Mouse (Mus musculus) kidney, embryonic 14.5 days (tissue): Measurements from ENCODE around the gene Spns3. TPM values are rescaled to one million over a fixed set of nuclear protein-coding genes. Genes with fewer than 3 reads are reported as not detected.

Experiments
- ATAC-seq: fragments of 200-750 bp; cut with Nextera tagmentation; 2 replicates; pipeline ENCODE4 v1.8.0; 2017; ENCODE audit warnings: moderate number of reproducible peaks, mild to moderate bottlenecking, moderate TSS enrichment, moderate library complexity; ENCODE audit not compliant: low FRiP score, low TSS enrichment
- H3K27ac ChIP-seq: fragments of 300-500 bp; sonication (generic); 2 replicates; pipeline ENCODE4 v1.5.1; 2014; ENCODE audit warnings: low read depth, mild to moderate bottlenecking, low read length, moderate library complexity, mixed read lengths
- H3K27me3 ChIP-seq: fragments of 300-500 bp; sonication (generic); 2 replicates; pipeline ENCODE4 v1.6.1; 2014; ENCODE audit warnings: mild to moderate bottlenecking, low read length; ENCODE audit not compliant: control insufficient read depth, insufficient read depth
- H3K36me3 ChIP-seq: fragments of 300-500 bp; sonication (generic); 2 replicates; pipeline ENCODE4 v1.6.1; 2014; ENCODE audit warnings: low read length, mixed read lengths; ENCODE audit not compliant: control insufficient read depth, insufficient read depth
- H3K4me1 ChIP-seq: fragments of 300-500 bp; sonication (generic); 2 replicates; pipeline ENCODE4 v1.6.1; 2014; ENCODE audit warnings: low read length, mixed read lengths; ENCODE audit not compliant: control insufficient read depth, insufficient read depth
- H3K4me2 ChIP-seq: fragments of 300-500 bp; sonication (generic); replicated peaks from 2 replicates; pipeline ENCODE4 v1.6.1; 2014; ENCODE audit warnings: low read depth, mild to moderate bottlenecking, low read length
- H3K4me3 ChIP-seq: fragments of 300-500 bp; sonication (generic); 2 replicates; pipeline ENCODE4 v1.5.1; 2014; ENCODE audit warnings: mild to moderate bottlenecking, low read length
- H3K9ac ChIP-seq: fragments of 300-500 bp; sonication (generic); 2 replicates; pipeline ENCODE4 v1.6.1; 2014; ENCODE audit warnings: low read depth, mild to moderate bottlenecking, low read length, moderate library complexity
- H3K9me3 ChIP-seq: fragments of 300-500 bp; sonication (generic); 2 replicates; pipeline ENCODE4 v1.6.1; 2016; ENCODE audit warnings: low read length; ENCODE audit not compliant: control insufficient read depth
- WGBS: fragments of 180-500 bp; shearing (Covaris S2); extraction: QIAGEN DNeasy Blood & Tissue Kit; methylation state at CpG from one replicate; pipeline ENCODE4 v1.1.7; 2014; 5-methylcytosine and 5-hydroxymethylcytosine counted together
- polyA plus RNA-seq: library from polyadenylated mRNA; unstranded; fragments of >200 nt; fragmentation: Nextera tagmentation; extraction: Ambion mirVana; gene quantifications from 2 replicates; pipeline ENCODE4 v1.2.1, GENCODE M21; 2014

Gene Spns3
- polyA plus RNA-seq, 1 experiment from 2014 or later, result 0.20 TPM

GRCm38 (mm10) chr11:72566304-72566703, 16.0 kb upstream of the Spns3 start:
- Histone ChIP-seq H3K4me1 (peaks cover 8% of the 10 kb centered on the region; the same call in 1 of the 2 replicates), H3K4me3 (no peak overlapping the region), H3K36me3 (no peaks in the 10 kb centered on the region), H3K9me3 (no peaks in the 10 kb centered on the region), H3K9ac (no peak overlapping the region), H3K27ac (no peak overlapping the region), H3K4me2 (no peak overlapping the region), H3K27me3 (no peaks in the 10 kb centered on the region)
- no peak for ATAC-seq
- 69% methylated on average over 7 of the region's 7 CpGs for WGBS

- peaks cover 4% of the 10 kb centered on the region; the same call in 1 of the 2 replicates for H3K4me1 ChIP-seq
Observed at GRCm38 (mm10) chr11:72564232-72564807, 14.0 kb upstream of the Spns3 start.

GRCm38 (mm10) chr11:72560661-72561060, 10.4 kb upstream of the Spns3 start:
- no peaks in the 10 kb centered on the region for H3K9me3 ChIP-seq
- H3K4me2 ChIP-seq, result no peak overlapping the region
- no peak overlapping the region for H3K27ac ChIP-seq
- no peaks in the 10 kb centered on the region for H3K27me3 ChIP-seq
- H3K4me3 ChIP-seq, result no peak overlapping the region
- no peaks in the 10 kb centered on the region for H3K4me1 ChIP-seq
- H3K36me3 ChIP-seq, result no peaks in the 10 kb centered on the region
- H3K9ac ChIP-seq, result no peak overlapping the region
- 50% methylated on average over 3 of the region's 3 CpGs for WGBS
- ATAC-seq, result no peak

More at GRCm38 (mm10) chr11:72564232-72564807, 14.0 kb upstream of the Spns3 start:
- Histone ChIP-seq H3K4me3 (no peak overlapping the region), H3K27ac (no peak overlapping the region), H3K9ac (no peak overlapping the region), H3K4me2 (no peak overlapping the region), H3K27me3 (no peaks in the 10 kb centered on the region), H3K9me3 (no peaks in the 10 kb centered on the region), H3K36me3 (no peaks in the 10 kb centered on the region)
- WGBS, result 26% methylated on average over 6 of the region's 6 CpGs
- peak; percentile 33; the same call in 1 of the 2 replicates for ATAC-seq

GRCm38 (mm10) chr11:72558155-72558554, 7.8 kb upstream of the Spns3 start:
- 66% methylated on average over 5 of the region's 5 CpGs for WGBS
- H3K9me3 ChIP-seq, result no peaks in the 10 kb centered on the region
- no peaks in the 10 kb centered on the region for H3K27me3 ChIP-seq
- no peaks in the 10 kb centered on the region for H3K36me3 ChIP-seq
- no peak overlapping the region for H3K27ac ChIP-seq
- H3K4me1 ChIP-seq, result no peaks in the 10 kb centered on the region
- H3K4me3 ChIP-seq, result no peak overlapping the region
- no peak overlapping the region for H3K9ac ChIP-seq
- no peak overlapping the region for H3K4me2 ChIP-seq
- ATAC-seq, result no peak

- Histone ChIP-seq H3K4me2 (no peak overlapping the region), H3K4me1 (no peaks in the 10 kb centered on the region), H3K9ac (no peak overlapping the region), H3K36me3 (no peaks in the 10 kb centered on the region), H3K27me3 (no peaks in the 10 kb centered on the region), H3K4me3 (no peak overlapping the region), H3K9me3 (no peaks in the 10 kb centered on the region), H3K27ac (no peak overlapping the region)
- no peak for ATAC-seq
- 76% methylated on average over 2 of the region's 2 CpGs for WGBS
Observed at GRCm38 (mm10) chr11:72556953-72557352, 6.6 kb upstream of the Spns3 start.

- Histone ChIP-seq H3K4me3 (no peak overlapping the region), H3K27me3 (no peaks in the 10 kb centered on the region), H3K4me2 (no peak overlapping the region), H3K36me3 (no peaks in the 10 kb centered on the region), H3K9me3 (no peaks in the 10 kb centered on the region), H3K9ac (no peak overlapping the region), H3K27ac (no peak overlapping the region), H3K4me1 (no peaks in the 10 kb centered on the region)
- ATAC-seq, result no peak
- 90% methylated on average over 4 of the region's 4 CpGs for WGBS
Observed at GRCm38 (mm10) chr11:72556470-72556869, 6.2 kb upstream of the Spns3 start.

- Histone ChIP-seq H3K4me1 (no peaks in the 10 kb centered on the region), H3K9me3 (no peaks in the 10 kb centered on the region), H3K9ac (no peak overlapping the region), H3K4me3 (no peak overlapping the region), H3K27me3 (no peaks in the 10 kb centered on the region), H3K36me3 (no peaks in the 10 kb centered on the region), H3K27ac (no peak overlapping the region), H3K4me2 (no peak overlapping the region)
- WGBS, result 79% methylated on average over 7 of the region's 7 CpGs
- ATAC-seq, result no peak
Observed at GRCm38 (mm10) chr11:72551531-72552105, 1.3 kb upstream of the Spns3 start.

GRCm38 (mm10) chr11:72547181-72547580, 3.1 kb downstream of the Spns3 start:
- Histone ChIP-seq H3K36me3 (no peaks in the 10 kb centered on the region), H3K9me3 (no peaks in the 10 kb centered on the region), H3K4me2 (no peak overlapping the region), H3K4me3 (no peak overlapping the region), H3K9ac (no peak overlapping the region), H3K4me1 (no peaks in the 10 kb centered on the region), H3K27ac (no peak overlapping the region), H3K27me3 (no peaks in the 10 kb centered on the region)
- no peak for ATAC-seq
- 61% methylated on average over 3 of the region's 3 CpGs for WGBS

- Histone ChIP-seq H3K4me1 (no peaks in the 10 kb centered on the region), H3K9me3 (no peaks in the 10 kb centered on the region), H3K36me3 (no peaks in the 10 kb centered on the region), H3K9ac (no peak overlapping the region), H3K4me2 (no peak overlapping the region), H3K27me3 (no peaks in the 10 kb centered on the region), H3K27ac (no peak overlapping the region), H3K4me3 (no peak overlapping the region)
- WGBS, result 80% methylated on average over 7 of the region's 7 CpGs
- ATAC-seq, result no peak
Observed at GRCm38 (mm10) chr11:72544716-72545115, 5.6 kb downstream of the Spns3 start.
